Mouse (Mus musculus) bone marrow macrophage, adult 2 months (primary cell): ENCODE data around the gene Me1.

Source experiments
- CTCF ChIP-seq: IDR thresholded peaks from 2 replicates; pipeline ENCODE4 v1.5.1; 2012; ENCODE audit warnings: low read depth, mild to moderate bottlenecking, low read length, moderate library complexity
- POLR2A ChIP-seq: IDR thresholded peaks from 2 replicates; pipeline ENCODE4 v1.6.1; 2012; ENCODE audit warnings: mild to moderate bottlenecking, low read depth, low read length, borderline replicate concordance

DNA sequence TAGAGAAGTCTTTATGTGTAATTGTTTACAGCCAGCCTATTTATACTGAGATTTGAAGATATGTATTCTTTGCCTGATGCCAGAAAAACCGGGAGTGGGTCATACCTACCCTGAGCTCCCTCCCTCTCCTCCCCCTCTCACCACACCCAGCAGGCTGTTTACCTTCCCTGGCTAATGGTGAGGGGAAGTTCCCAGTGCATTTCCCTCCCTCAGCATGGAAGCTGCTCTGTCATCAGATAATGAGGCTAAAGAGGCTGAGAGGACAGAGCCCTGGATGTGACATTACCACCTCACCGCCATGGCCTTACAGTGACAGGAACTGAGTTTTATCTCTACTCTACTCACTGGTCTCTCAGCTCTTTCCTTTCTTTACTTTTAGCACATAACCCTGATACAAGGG is 6.1 kb upstream of the Me1 start:
- no peak for TF ChIP-seq POLR2A
- TF ChIP-seq CTCF = no peak
